Mouse (Mus musculus): ENCODE results near the gene Kcnj6. TPM values are rescaled to one million over a fixed set of nuclear protein-coding genes. Genes with fewer than 3 reads are reported as not detected.
A peak's percentile ranks its signal among the peaks of the same experiment; 100 is the strongest.

The Kcnj6 gene
- polyA plus RNA-seq, 2 experiments = 0.03 TPM; not detected in 1

DNA sequence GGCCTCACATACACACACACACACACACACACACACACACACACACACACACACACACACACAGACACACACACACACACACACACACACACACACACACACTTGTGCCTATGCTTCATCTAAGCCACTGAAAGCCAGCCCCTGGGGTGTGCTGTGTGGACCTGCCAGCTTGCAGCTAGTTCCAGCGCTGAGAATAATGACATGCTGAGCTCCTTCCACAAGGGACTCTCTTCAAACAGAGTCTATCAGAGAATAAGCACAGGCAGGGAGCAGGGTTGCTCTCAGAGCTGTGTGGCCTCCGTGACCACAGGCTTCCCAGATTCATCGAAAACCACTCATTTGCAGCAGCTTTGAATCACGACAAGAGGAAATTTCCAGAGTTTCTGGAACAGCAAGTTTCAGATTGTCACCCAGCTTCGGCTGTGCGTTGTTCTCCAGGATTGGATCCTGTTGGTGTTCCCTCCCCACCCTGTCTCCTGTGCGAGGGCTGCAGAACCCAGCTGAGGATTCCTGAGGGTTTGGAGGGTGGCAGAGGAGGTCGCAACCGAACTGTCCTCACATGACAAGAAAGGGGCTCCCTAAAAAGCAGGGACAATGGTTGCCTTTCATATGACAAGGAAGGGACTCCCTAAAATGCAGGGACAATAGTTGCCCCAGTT lies 124.8 kb downstream of the Kcnj6 start:
- Histone ChIP-seq H3K4me2 (replicated peaks; ENCODE audit: low read depth, low read length, severe bottlenecking) (no peak overlapping the region), H3K9me3 (ENCODE audit: control insufficient read depth, low read length) (no peaks in the 10 kb centered on the region), H3K4me1 (ENCODE audit: control insufficient read depth, insufficient read depth, low read length) (no peaks in the 10 kb centered on the region), H3K9ac (ENCODE audit: low read depth, low read length, severe bottlenecking) (no peak overlapping the region), H3K27ac (replicated peaks; ENCODE audit: low read depth, low read length) (no peak overlapping the region), H3K27me3 (ENCODE audit: control insufficient read depth, insufficient read depth, low read length) (no peaks in the 10 kb centered on the region), H3K4me3 (replicated peaks; ENCODE audit: low read length) (no peak overlapping the region), H3K36me3 (ENCODE audit: control insufficient read depth, insufficient read depth, low read length) (no peaks in the 10 kb centered on the region)
- DNase-seq (ENCODE audit: low spot score) (no peak), ATAC-seq (ENCODE audit: low FRiP score, low read depth) (no peak)
- 50% methylated on average over 9 of the region's 9 CpGs for WGBS
- TF ChIP-seq POLR2A (IDR thresholded peaks at IDR 0.05; ENCODE audit: borderline replicate concordance, extremely low read depth, insufficient read depth, insufficient read length) = no peak

DNA sequence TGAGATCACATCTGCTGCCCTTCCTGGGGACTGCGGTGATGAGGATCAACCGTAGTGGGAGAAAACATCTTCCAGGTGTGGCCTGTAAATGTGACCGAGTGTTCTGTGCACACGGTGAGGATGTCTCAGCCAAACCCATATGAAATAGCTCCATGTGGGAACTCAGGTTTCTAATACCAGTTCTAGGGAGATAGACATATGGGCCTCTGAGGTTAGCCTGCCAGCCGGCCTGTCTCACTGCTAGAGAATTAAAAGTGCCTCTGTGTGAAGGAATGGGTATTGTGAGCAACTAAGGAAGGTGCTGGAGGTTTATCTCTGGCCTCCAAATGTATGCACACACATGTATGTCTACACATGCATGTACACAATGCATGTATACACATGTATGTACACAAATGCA lies 129.1 kb downstream of the Kcnj6 start:
- ATAC-seq (ENCODE audit: low FRiP score, low read depth) (no peak), DNase-seq (ENCODE audit: low spot score) (no peak)
- no peak overlapping the region for H3K9ac ChIP-seq (ENCODE audit: low read depth, low read length, severe bottlenecking)
- no peak overlapping the region for H3K27ac ChIP-seq (replicated peaks; ENCODE audit: low read depth, low read length)
- TF ChIP-seq POLR2A (IDR thresholded peaks at IDR 0.05; ENCODE audit: borderline replicate concordance, extremely low read depth, insufficient read depth, insufficient read length) = no peak
- H3K4me3 ChIP-seq (replicated peaks; ENCODE audit: low read length) = no peak overlapping the region
- H3K27me3 ChIP-seq (ENCODE audit: control insufficient read depth, insufficient read depth, low read length) = no peaks in the 10 kb centered on the region
- H3K36me3 ChIP-seq (ENCODE audit: control insufficient read depth, insufficient read depth, low read length) = no peaks in the 10 kb centered on the region
- H3K9me3 ChIP-seq (ENCODE audit: control insufficient read depth, low read length) = no peaks in the 10 kb centered on the region
- 62% methylated on average over 5 of the region's 5 CpGs for WGBS
- H3K4me2 ChIP-seq (replicated peaks; ENCODE audit: low read depth, low read length, severe bottlenecking) = no peak overlapping the region
- no peaks in the 10 kb centered on the region for H3K4me1 ChIP-seq (ENCODE audit: control insufficient read depth, insufficient read depth, low read length)

DNA sequence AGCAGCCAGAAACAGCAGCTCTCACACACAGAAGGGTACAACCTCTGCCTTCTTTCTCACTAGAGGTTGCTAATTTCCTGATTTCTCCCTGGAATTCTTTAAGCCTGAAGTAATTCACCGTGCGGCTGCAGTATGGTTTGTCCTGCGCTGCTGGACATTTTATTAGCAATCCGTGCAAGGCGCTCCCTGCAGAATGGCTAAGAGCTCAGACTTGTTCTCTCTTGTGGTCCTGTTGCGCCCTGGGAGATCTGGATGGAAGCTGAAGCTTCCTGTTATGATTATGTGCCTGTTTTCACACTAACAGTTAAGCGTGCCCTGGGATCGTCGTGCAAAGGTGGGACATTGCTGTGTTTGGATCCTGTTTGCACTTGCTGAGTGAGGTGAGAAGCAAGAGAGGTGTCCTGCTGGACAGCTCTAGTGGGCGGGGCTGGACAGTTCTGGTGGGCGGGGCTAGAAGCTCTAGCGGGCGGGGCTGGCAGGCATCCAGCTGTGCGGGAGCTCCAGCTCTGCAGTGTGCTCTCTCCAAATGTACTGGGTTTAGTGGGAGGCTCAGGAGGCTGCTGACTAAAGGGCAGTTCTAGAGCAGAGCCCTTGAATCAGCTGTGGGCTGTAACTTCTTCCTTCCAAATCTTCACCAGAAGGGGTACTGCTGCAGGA lies 131.1 kb downstream of the Kcnj6 start:
- Histone ChIP-seq H3K4me1 (ENCODE audit: control insufficient read depth, insufficient read depth, low read length) (no peaks in the 10 kb centered on the region), H3K36me3 (ENCODE audit: control insufficient read depth, insufficient read depth, low read length) (no peaks in the 10 kb centered on the region), H3K4me3 (replicated peaks; ENCODE audit: low read length) (no peak overlapping the region), H3K27me3 (ENCODE audit: control insufficient read depth, insufficient read depth, low read length) (no peaks in the 10 kb centered on the region), H3K9ac (ENCODE audit: low read depth, low read length, severe bottlenecking) (no peak overlapping the region), H3K27ac (replicated peaks; ENCODE audit: low read depth, low read length) (no peak overlapping the region), H3K4me2 (replicated peaks; ENCODE audit: low read depth, low read length, severe bottlenecking) (no peak overlapping the region; the same call in 1 of the 2 replicates), H3K9me3 (ENCODE audit: control insufficient read depth, low read length) (no peaks in the 10 kb centered on the region)
- peak; percentile 65; the same call in 1 of the 2 replicates for ATAC-seq (ENCODE audit: low FRiP score, low read depth)
- 32% methylated on average over 14 of the region's 14 CpGs for WGBS
- DNase-seq (ENCODE audit: low spot score) = peak; percentile 50
- no peak for TF ChIP-seq POLR2A (IDR thresholded peaks at IDR 0.05; ENCODE audit: borderline replicate concordance, extremely low read depth, insufficient read depth, insufficient read length)

DNA sequence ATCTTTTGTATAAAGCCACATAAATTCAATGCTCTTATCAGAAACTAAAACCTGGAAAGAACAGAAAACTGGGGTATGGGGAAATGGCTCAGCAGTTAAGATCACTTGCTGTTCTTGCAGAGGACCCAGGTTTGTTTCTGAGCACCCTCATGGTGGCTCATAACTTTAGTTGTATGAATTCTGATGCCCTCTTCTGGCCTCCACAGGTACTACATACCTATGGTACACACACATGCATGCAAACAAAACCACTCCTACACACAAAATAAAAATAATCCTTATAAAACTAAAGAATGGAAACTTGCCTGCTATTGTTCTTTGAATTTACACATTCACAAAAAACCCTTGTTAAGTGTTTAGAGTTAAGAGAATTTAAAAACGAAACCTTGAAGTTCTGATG lies 131.7 kb downstream of the Kcnj6 start:
- H3K9me3 ChIP-seq (ENCODE audit: control insufficient read depth, low read length) = no peaks in the 10 kb centered on the region
- H3K4me3 ChIP-seq (replicated peaks; ENCODE audit: low read length) = no peak overlapping the region
- no peak for DNase-seq (ENCODE audit: low spot score)
- no peak for TF ChIP-seq POLR2A (IDR thresholded peaks at IDR 0.05; ENCODE audit: borderline replicate concordance, extremely low read depth, insufficient read depth, insufficient read length)
- no peak overlapping the region for H3K9ac ChIP-seq (ENCODE audit: low read depth, low read length, severe bottlenecking)
- H3K27ac ChIP-seq (replicated peaks; ENCODE audit: low read depth, low read length) = no peak overlapping the region
- 79% methylated on average over 1 of the region's 1 CpGs for WGBS
- no peaks in the 10 kb centered on the region for H3K4me1 ChIP-seq (ENCODE audit: control insufficient read depth, insufficient read depth, low read length)
- H3K36me3 ChIP-seq (ENCODE audit: control insufficient read depth, insufficient read depth, low read length) = no peaks in the 10 kb centered on the region
- no peaks in the 10 kb centered on the region for H3K27me3 ChIP-seq (ENCODE audit: control insufficient read depth, insufficient read depth, low read length)
- ATAC-seq (ENCODE audit: low FRiP score, low read depth) = no peak
- no peak overlapping the region for H3K4me2 ChIP-seq (replicated peaks; ENCODE audit: low read depth, low read length, severe bottlenecking)

DNA sequence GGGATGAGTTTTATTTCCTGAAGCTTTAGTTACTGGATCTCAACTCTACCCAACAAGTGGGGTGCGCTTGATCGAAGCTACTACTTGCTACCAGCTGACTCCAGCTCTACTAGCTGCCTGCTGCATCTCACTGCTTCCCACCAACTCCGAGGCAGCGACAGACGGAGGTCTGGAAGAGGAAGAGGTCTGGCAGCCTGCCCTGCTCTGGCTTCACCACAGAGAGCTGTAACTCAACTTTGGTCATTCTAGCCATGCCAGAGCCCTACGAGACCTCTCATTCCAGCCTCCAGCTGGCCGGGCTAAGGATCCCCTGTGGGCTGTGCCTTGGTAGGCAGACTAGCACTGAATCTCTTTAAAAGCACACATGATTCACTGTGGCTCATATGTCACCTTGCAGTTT lies 132.4 kb downstream of the Kcnj6 start:
- DNase-seq (ENCODE audit: low spot score) = no peak
- no peaks in the 10 kb centered on the region for H3K27me3 ChIP-seq (ENCODE audit: control insufficient read depth, insufficient read depth, low read length)
- H3K4me3 ChIP-seq (replicated peaks; ENCODE audit: low read length) = no peak overlapping the region
- no peak overlapping the region for H3K4me2 ChIP-seq (replicated peaks; ENCODE audit: low read depth, low read length, severe bottlenecking)
- H3K9ac ChIP-seq (ENCODE audit: low read depth, low read length, severe bottlenecking) = no peak overlapping the region
- no peaks in the 10 kb centered on the region for H3K4me1 ChIP-seq (ENCODE audit: control insufficient read depth, insufficient read depth, low read length)
- no peak overlapping the region for H3K27ac ChIP-seq (replicated peaks; ENCODE audit: low read depth, low read length)
- WGBS = 92% methylated on average over 7 of the region's 7 CpGs
- no peaks in the 10 kb centered on the region for H3K9me3 ChIP-seq (ENCODE audit: control insufficient read depth, low read length)
- TF ChIP-seq POLR2A (IDR thresholded peaks at IDR 0.05; ENCODE audit: borderline replicate concordance, extremely low read depth, insufficient read depth, insufficient read length) = no peak
- H3K36me3 ChIP-seq (ENCODE audit: control insufficient read depth, insufficient read depth, low read length) = no peaks in the 10 kb centered on the region
- no peak for ATAC-seq (ENCODE audit: low FRiP score, low read depth)
